Mouse (Mus musculus): ENCODE measurements around the gene Rnf10.

DNA sequence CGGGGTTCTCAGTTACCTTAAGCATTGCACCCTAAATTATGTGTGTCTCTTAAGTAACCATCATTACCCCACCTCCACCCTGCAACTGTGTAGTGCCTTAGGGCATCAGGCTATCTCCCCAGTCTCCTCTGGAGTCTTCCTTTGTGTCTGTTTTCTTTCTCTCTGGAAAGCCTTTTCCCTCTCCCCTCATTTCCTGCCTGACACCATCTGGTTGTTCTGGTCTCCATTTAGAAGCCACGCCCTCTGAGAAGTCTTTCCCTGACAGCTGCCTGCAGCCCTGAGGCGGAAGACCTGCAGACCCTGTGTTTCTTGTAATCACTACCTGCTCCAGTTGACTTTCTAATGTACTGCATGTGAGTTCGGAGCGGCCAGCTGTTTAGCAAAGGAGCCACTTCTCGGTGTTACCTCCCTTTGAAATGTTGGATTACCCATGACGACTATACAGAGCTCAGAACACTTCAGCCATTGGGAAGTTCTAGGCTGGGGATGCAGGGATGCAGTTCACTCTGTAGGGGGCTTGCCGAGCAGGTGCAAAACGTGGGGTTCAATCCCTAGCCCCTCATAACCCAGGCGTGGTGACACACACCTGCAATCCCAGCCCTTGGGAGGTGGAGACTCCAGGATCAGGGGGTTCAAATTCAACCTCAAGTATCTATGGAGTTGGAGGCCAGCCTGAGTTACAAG lies 45.1 kb upstream of the Rnf10 start:
- TF ChIP-seq CTCF (conservative IDR thresholded peaks at IDR 0.05; ENCODE audit: low read length), result no peak
- TF ChIP-seq NANOG (IDR thresholded peaks at IDR 0.05; ENCODE audit: borderline replicate concordance, low read length), result no peak; the same call in 1 of the 2 replicates
- no peak for TF ChIP-seq POU5F1 (IDR thresholded peaks at IDR 0.05; ENCODE audit: borderline replicate concordance, low read length)
